Mouse (Mus musculus) bone marrow macrophage, adult 2 months (primary cell): Measurements from ENCODE around the gene Clec3b. TPM values are rescaled to one million over a fixed set of nuclear protein-coding genes. Genes with fewer than 3 reads are reported as not detected.
A peak's percentile ranks its signal among the peaks of the same experiment; 100 is the strongest.

Experiments used
- H3K27ac ChIP-seq: 2 replicates; pipeline ENCODE4 v1.5.1; 2012; ENCODE audit warnings: low read depth, low read length; ENCODE audit not compliant: insufficient read depth
- H3K4me1 ChIP-seq: 2 replicates; pipeline ENCODE4 v1.6.1; 2012; ENCODE audit warnings: low read length; ENCODE audit not compliant: control insufficient read depth, insufficient read depth
- H3K4me3 ChIP-seq: 2 replicates; pipeline ENCODE4 v1.5.1; 2012; ENCODE audit warnings: mild to moderate bottlenecking, low read length, moderate library complexity; ENCODE audit not compliant: insufficient read depth
- CTCF ChIP-seq: IDR thresholded peaks from 2 replicates; pipeline ENCODE4 v1.5.1; 2012; ENCODE audit warnings: low read depth, mild to moderate bottlenecking, low read length, moderate library complexity
- POLR2A ChIP-seq: IDR thresholded peaks from 2 replicates; pipeline ENCODE4 v1.6.1; 2012; ENCODE audit warnings: mild to moderate bottlenecking, low read depth, low read length, borderline replicate concordance
- polyA plus RNA-seq: library from polyadenylated mRNA; stranded (reverse); fragments of >200 nt; gene quantifications from 2 replicates; pipeline ENCODE4 v1.2.4, GENCODE M21; 2012; ENCODE audit not compliant: missing spikeins, insufficient read depth, insufficient read length

The Clec3b gene
- polyA plus RNA-seq, 1 experiment = not detected

- Histone ChIP-seq H3K27ac (no peak overlapping the region), H3K4me1 (peaks cover 28% of the 10 kb centered on the region), H3K4me3 (no peak overlapping the region)
- TF ChIP-seq POLR2A = no peak
- no peak for TF ChIP-seq CTCF
These were observed 23.6 kb downstream of the Clec3b start for GRCm38 (mm10) chr9:123174356-123174755.

DNA sequence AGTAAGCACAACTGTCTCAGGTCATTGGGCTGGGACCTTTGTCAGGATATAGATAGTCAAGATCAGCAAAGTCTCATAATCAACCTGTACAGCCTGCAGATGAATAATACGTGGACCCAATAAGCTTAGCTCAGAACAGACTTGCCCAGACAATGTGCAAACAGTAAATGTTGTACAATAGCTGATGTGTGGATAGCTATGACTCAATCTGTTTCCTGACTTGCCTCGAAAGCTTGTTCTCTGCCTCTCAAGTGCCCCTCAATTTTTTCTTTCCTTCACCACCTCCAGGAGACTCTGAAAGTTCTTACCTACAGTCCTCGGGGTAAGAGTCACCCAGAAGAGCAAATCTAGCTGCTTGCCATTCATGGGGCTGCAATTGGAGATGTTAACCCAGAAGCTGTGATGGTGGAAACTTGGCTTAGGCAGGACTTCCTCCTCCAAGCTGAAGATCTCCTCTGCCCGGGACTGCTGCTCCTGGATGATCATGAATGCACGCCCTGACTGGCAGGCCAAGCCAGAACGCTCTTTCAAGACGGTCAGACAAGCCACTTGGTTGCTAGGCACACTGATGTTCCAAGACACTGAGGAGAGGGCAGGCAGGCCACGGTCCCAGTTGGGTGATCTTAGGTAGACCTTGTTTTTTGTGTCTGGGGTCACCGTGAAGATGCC lies 26.8 kb downstream of the Clec3b start:
- TF ChIP-seq POLR2A = no peak
- no peak for TF ChIP-seq CTCF
- no peak overlapping the region for H3K4me3 ChIP-seq
- no peak overlapping the region for H3K27ac ChIP-seq
- H3K4me1 ChIP-seq = peaks cover 28% of the 10 kb centered on the region

DNA sequence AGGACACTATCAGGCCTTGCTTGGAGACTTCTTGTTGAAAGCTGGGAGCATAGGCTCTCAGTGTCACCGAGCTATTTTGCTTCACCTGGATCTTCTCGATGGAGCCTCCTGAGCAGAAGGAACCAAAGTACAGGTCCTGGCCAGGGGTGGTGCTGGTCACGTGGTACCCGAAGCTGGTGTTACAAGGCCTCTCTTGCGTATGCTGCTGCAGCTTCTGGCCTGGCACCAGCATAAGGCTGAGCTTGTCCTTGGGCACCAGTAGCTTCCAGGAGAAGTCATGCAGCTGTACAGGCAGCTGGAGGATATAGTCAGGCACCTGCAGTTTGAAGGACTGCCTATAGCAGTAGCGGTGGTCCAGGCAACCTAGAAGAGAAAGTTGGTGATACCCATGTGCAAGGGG lies 29.3 kb downstream of the Clec3b start:
- H3K27ac ChIP-seq = no peak overlapping the region
- H3K4me1 ChIP-seq = peaks cover 23% of the 10 kb centered on the region
- H3K4me3 ChIP-seq = no peak overlapping the region
- TF ChIP-seq POLR2A (no peak), CTCF (no peak)

DNA sequence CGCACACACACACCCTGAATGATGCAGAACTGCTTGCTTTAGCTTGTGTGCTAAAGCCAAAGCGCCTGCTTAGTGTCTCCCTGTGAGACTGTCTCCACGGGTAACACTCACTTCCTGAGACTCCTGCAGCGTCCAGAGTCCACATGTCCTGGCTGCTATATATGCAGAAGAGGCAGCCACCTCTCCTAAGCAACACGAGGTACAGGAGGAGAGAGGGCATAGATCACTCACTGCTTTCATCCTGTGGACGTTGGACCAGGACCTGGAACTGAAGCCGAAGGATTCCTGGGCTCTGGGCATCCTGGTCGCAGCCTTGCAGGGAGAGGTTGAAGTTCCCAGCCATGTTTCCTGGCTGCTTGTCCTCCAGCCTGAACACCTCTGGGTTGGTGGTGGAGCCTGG lies 32.5 kb downstream of the Clec3b start:
- no peak overlapping the region for H3K27ac ChIP-seq
- no peak for TF ChIP-seq POLR2A
- TF ChIP-seq CTCF = no peak
- H3K4me1 ChIP-seq = peaks cover 34% of the 10 kb centered on the region
- no peak overlapping the region for H3K4me3 ChIP-seq

GRCm38 (mm10) chr9:123185546-123185945 lies 34.8 kb downstream of the Clec3b start:
- TF ChIP-seq CTCF (no peak), POLR2A (no peak)
- H3K27ac ChIP-seq = no peak overlapping the region

GRCm38 (mm10) chr9:123186151-123186550 lies 35.4 kb downstream of the Clec3b start:
- no peak overlapping the region for H3K27ac ChIP-seq
- peaks cover 41% of the 10 kb centered on the region for H3K4me1 ChIP-seq
- TF ChIP-seq POLR2A (no peak), CTCF (no peak)
- no peak overlapping the region for H3K4me3 ChIP-seq

More at GRCm38 (mm10) chr9:123185546-123185945, 34.8 kb downstream of the Clec3b start:
- peaks cover 41% of the 10 kb centered on the region for H3K4me1 ChIP-seq
- H3K4me3 ChIP-seq = no peak overlapping the region

- TF ChIP-seq POLR2A = no peak
- no peak for TF ChIP-seq CTCF
- Histone ChIP-seq H3K4me3 (no peak overlapping the region), H3K27ac (peak overlapping the region; percentile 75), H3K4me1 (peaks cover 41% of the 10 kb centered on the region)
These were observed 36.8 kb downstream of the Clec3b start for GRCm38 (mm10) chr9:123187589-123187988.

DNA sequence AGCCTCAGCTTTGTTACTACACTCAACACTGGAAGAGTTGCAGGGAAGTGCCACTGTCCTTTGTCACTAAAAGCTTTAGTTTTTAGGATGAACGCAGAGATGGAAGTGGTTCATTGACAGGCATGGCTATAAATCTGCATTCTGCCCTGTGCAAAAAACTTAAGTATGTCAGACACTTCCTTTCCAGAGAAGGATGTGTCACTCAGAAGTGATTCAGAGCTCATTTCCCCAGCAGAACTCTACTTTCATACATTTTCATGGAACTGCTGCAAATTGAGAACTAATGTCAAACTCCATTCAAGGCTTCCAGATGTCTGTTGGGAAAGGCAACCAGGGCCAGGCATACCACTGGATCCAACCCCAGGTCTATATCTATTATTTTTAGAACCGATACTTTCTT lies 37.5 kb downstream of the Clec3b start:
- H3K4me1 ChIP-seq = peaks cover 41% of the 10 kb centered on the region
- no peak overlapping the region for H3K4me3 ChIP-seq
- H3K27ac ChIP-seq = peak overlapping the region; percentile 75
- TF ChIP-seq CTCF (no peak), POLR2A (no peak)

DNA sequence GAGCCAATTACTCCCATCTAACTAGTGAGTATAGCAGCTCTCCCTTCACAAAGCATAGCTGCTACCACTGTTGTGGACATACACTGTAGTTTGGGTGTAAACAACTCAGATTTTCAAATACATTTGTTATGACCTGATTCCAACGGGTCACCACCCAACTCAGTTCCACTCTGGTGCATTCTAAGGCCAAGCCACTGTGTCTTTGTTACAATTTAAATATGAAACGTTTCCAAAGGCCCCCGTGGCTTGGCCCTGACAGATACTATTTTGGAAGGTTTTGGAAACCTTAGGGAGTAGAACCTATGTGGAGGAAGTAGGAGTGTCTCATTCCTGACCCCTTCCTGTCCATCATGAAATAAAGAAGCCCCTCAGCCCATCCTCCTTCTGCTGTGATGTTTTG lies 49.4 kb downstream of the Clec3b start:
- no peak for TF ChIP-seq CTCF
- TF ChIP-seq POLR2A = no peak
- no peak overlapping the region for H3K4me3 ChIP-seq
- H3K27ac ChIP-seq = no peak overlapping the region
- no peaks in the 10 kb centered on the region for H3K4me1 ChIP-seq

DNA sequence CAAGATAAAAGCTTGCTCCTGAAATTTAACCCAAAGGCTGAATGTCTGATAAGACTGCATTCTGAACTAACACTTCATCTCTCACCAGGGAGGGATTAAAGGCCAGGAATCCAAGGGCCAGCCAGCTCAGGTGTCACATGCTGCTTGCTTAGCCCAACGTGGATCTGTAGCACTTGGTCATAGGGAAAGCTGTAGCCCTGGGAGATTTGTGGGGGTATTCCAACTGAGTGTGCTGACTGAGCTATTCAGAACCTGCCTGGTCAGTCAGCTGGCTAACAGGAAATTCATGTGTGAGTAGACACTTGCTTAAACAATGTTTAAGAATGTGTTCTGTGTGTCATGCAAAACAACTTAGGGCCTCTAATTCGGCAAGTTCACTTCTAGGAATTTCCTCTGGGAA lies 55.8 kb downstream of the Clec3b start:
- H3K4me3 ChIP-seq = no peak overlapping the region
- TF ChIP-seq POLR2A = no peak
- no peak overlapping the region for H3K27ac ChIP-seq
- no peaks in the 10 kb centered on the region for H3K4me1 ChIP-seq

- no peak for TF ChIP-seq POLR2A
- no peak for TF ChIP-seq CTCF
- Histone ChIP-seq H3K4me3 (no peak overlapping the region), H3K4me1 (no peaks in the 10 kb centered on the region), H3K27ac (no peak overlapping the region)
These were observed 56.2 kb downstream of the Clec3b start for GRCm38 (mm10) chr9:123206948-123207347.

Other genes with a start within 250 kb of the Clec3b start
- 1.7 and 1.9 TPM in 2 replicates for gene Zfp105, start 227.9 kb upstream of the Clec3b start, polyA plus RNA-seq
- gene 1110059G10Rik, start 199.9 kb upstream of the Clec3b start, polyA plus RNA-seq = 71.3 and 78.2 TPM in 2 replicates
- gene Kif15, start 199.9 kb upstream of the Clec3b start, polyA plus RNA-seq = 34.3 and 46.2 TPM in 2 replicates
- 4.9 and 5.5 TPM in 2 replicates for gene Tmem42, start 129.6 kb upstream of the Clec3b start, polyA plus RNA-seq
- not detected in 2 replicates for gene Tgm4, start 116.2 kb upstream of the Clec3b start, polyA plus RNA-seq
- gene Zdhhc3, start 37.7 kb upstream of the Clec3b start, polyA plus RNA-seq = 42.8 and 47.5 TPM in 2 replicates
- 24.4 and 25.1 TPM in 2 replicates for gene Exosc7, start 37.7 kb upstream of the Clec3b start, polyA plus RNA-seq
- gene Cdcp1, start 65.1 kb downstream of the Clec3b start, polyA plus RNA-seq = not detected in 2 replicates
- gene Tmem158, start 109.8 kb downstream of the Clec3b start, polyA plus RNA-seq = 0.75 and 1.4 TPM in 2 replicates
- gene Lars2, start 216.0 kb downstream of the Clec3b start, polyA plus RNA-seq = 3,425 and 3,732 TPM in 2 replicates